Mouse (Mus musculus): Measurements from ENCODE around the gene Ptprd. TPM values are rescaled to one million over a fixed set of nuclear protein-coding genes. Genes with fewer than 3 reads are reported as not detected.

Gene Ptprd
- total RNA-seq, 2 experiments from 2014 or later: 7.3 to 9.6 TPM

- intact Hi-C loops (cut with DNase I): no loop called here
- DNase-seq: no peak
Measured at GRCm38 (mm10) chr4:77586624-77587023, 625.1 kb downstream of the Ptprd start.

- intact Hi-C loops (cut with DNase I): no loop called here
- DNase-seq: no peak
Measured at GRCm38 (mm10) chr4:77586222-77586621, 625.5 kb downstream of the Ptprd start.

- intact Hi-C loops (cut with DNase I): loop anchor here (2.0 kb wide), 1 partner anchor 476 kb away; no protein-coding TSS in a partner anchor
- DNase-seq: peak; percentile 1 to 11
Measured at GRCm38 (mm10) chr4:77558404-77559202, 653.2 kb downstream of the Ptprd start.

GRCm38 (mm10) chr4:77555841-77556240 lies 655.9 kb downstream of the Ptprd start:
- intact Hi-C loops (cut with DNase I): no loop called here
- no peak for DNase-seq

GRCm38 (mm10) chr4:77537843-77538242 lies 673.9 kb downstream of the Ptprd start:
- DNase-seq: no peak
- intact Hi-C loops (cut with DNase I): no loop called here

- intact Hi-C loops (cut with DNase I): no loop called here
Measured at GRCm38 (mm10) chr4:77537336-77537735, 674.4 kb downstream of the Ptprd start.

GRCm38 (mm10) chr4:77535601-77536000 lies 676.2 kb downstream of the Ptprd start:
- intact Hi-C loops (cut with DNase I): no loop called here
- no peak for DNase-seq

More at GRCm38 (mm10) chr4:77537336-77537735, 674.4 kb downstream of the Ptprd start:
- DNase-seq: no peak

GRCm38 (mm10) chr4:77534553-77534952 lies 677.2 kb downstream of the Ptprd start:
- no peak for DNase-seq
- intact Hi-C loops (cut with DNase I): no loop called here

GRCm38 (mm10) chr4:77519166-77519565 lies 692.6 kb downstream of the Ptprd start:
- intact Hi-C loops (cut with DNase I): loop anchor here (10.0 kb wide), 1 partner anchor 434 kb away; no protein-coding TSS in a partner anchor
- DNase-seq: no peak

- no peak for DNase-seq
- intact Hi-C loops (cut with DNase I): loop anchor here (10.0 kb wide), 1 partner anchor 429 kb away; no protein-coding TSS in a partner anchor
Measured at GRCm38 (mm10) chr4:77513914-77514628, 697.7 kb downstream of the Ptprd start.

- intact Hi-C loops (cut with DNase I): loop anchor here (10.0 kb wide), 1 partner anchor 428 kb away; no protein-coding TSS in a partner anchor
- DNase-seq: no peak
Measured at GRCm38 (mm10) chr4:77513041-77513440, 698.7 kb downstream of the Ptprd start.

- intact Hi-C loops (cut with DNase I): no loop called here
- DNase-seq: no peak
Measured at GRCm38 (mm10) chr4:77454049-77454448, 757.7 kb downstream of the Ptprd start.

GRCm38 (mm10) chr4:77399146-77399545 lies 812.6 kb downstream of the Ptprd start:
- intact Hi-C loops (cut with DNase I): no loop called here
- DNase-seq: no peak

- intact Hi-C loops (cut with DNase I): no loop called here
- DNase-seq: no peak
Measured at GRCm38 (mm10) chr4:77361728-77362127, 850.0 kb downstream of the Ptprd start.

GRCm38 (mm10) chr4:77327198-77327597 lies 884.6 kb downstream of the Ptprd start:
- intact Hi-C loops (cut with DNase I): no loop called here
- no peak for DNase-seq

- intact Hi-C loops (cut with DNase I): no loop called here
Measured at GRCm38 (mm10) chr4:77317060-77317680, 894.6 kb downstream of the Ptprd start.

GRCm38 (mm10) chr4:77316644-77317043 lies 895.1 kb downstream of the Ptprd start:
- DNase-seq: no peak
- intact Hi-C loops (cut with DNase I): no loop called here

More at GRCm38 (mm10) chr4:77317060-77317680, 894.6 kb downstream of the Ptprd start:
- no peak for DNase-seq

- DNase-seq: no peak
- intact Hi-C loops (cut with DNase I): no loop called here
Measured at GRCm38 (mm10) chr4:77310127-77310788, 901.5 kb downstream of the Ptprd start.

GRCm38 (mm10) chr4:77283423-77283822 lies 928.3 kb downstream of the Ptprd start:
- intact Hi-C loops (cut with DNase I): no loop called here

GRCm38 (mm10) chr4:77277913-77278312 lies 933.8 kb downstream of the Ptprd start:
- no peak for DNase-seq
- intact Hi-C loops (cut with DNase I): no loop called here

More at GRCm38 (mm10) chr4:77283423-77283822, 928.3 kb downstream of the Ptprd start:
- DNase-seq: no peak

- DNase-seq: no peak
- intact Hi-C loops (cut with DNase I): no loop called here
Measured at GRCm38 (mm10) chr4:77259972-77260290, 951.8 kb downstream of the Ptprd start.

Data from heart, postnatal 36 days (tissue).